Mouse (Mus musculus): ENCODE measurements around the gene Shbg.

DNA sequence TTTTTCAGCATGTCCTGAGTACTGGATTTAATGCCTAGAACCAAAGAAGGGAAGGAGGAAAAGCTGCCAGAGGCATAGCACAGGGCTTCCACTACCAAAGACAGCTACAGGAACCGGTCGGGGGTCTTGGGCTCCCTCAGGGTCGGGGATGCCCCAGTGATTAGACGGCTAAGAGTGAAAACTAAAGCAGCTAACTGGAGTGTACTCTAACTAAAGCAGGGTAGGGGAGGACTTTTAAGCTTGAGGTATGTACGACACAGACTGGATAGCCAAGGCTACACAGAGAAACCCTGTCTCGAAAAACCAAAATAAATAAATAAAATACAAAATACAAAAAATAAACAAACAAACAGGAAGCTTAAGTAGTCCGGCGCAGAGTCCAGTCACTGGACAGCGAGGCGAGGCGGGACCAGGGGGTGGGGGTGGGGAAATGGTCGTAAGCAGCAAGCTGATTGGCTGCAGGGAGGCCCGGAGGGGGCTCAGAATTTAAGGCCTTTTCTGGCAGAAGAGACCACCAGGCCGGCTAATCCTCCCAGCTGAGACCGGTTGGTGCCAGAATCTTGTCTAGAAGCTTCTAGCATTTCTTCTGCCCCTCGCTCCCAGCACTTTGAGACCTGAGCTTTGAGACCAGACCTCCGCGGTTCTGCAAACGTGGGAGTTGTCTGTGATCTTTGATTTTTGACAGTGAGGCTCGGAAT lies 4.0 kb upstream of the Shbg start, which contains the start of gene Sat2:
- TF ChIP-seq POLR2A (IDR thresholded peaks at IDR 0.05; ENCODE audit: low read depth, low read length) = no peak
- no peak for TF ChIP-seq CTCF (conservative IDR thresholded peaks at IDR 0.05; ENCODE audit: insufficient read depth, insufficient read length, low read depth, low read length)
